Mouse (Mus musculus) left cerebral cortex, postnatal 25 days (tissue): ENCODE measurements around the gene Magi1. TPM values are rescaled to one million over a fixed set of nuclear protein-coding genes. Genes with fewer than 3 reads are reported as not detected.

Source experiments
- DNase-seq, 2 experiments: peaks; one replicate each; pipeline ENCODE4 v3.0.0; 2022; ENCODE audit warnings: low spot score in 2 of 2, mixed read lengths in 1 of 2
- intact Hi-C: fragments of 180-260 bp; cut with DNase I; formaldehyde crosslinking; loops from one replicate; pipeline ENCODE4 v1.15.1; 2025
- total RNA-seq, 2 experiments: library from RNA; stranded (reverse); gene quantifications; 2 replicates each; pipeline ENCODE4 v1.2.3; 2021

Gene Magi1
- 10 to 100 TPM; 86.5 to 88.3 TPM for total RNA-seq

- DNase-seq: peak; percentile 94 to 97
- intact Hi-C loops: loop anchor here (5.0 kb wide), 5 partner anchors 56 to 201 kb away; no protein-coding TSS in a partner anchor
Observed at GRCm38 (mm10) chr6:94283318-94284061, at the start of gene Magi1. Magi1 (minus strand) TSS chr6:94283917.

- intact Hi-C loops: no loop called here
Observed at GRCm38 (mm10) chr6:94327143-94327542, 43.4 kb upstream of the Magi1 start.

GRCm38 (mm10) chr6:94316886-94317285 lies 33.2 kb upstream of the Magi1 start:
- DNase-seq: no peak
- intact Hi-C loops: no loop called here

More at GRCm38 (mm10) chr6:94327143-94327542, 43.4 kb upstream of the Magi1 start:
- DNase-seq: no peak

- no peak for DNase-seq
- intact Hi-C loops: no loop called here
Observed at GRCm38 (mm10) chr6:94312285-94312684, 28.6 kb upstream of the Magi1 start.

GRCm38 (mm10) chr6:94308498-94308897 lies 24.8 kb upstream of the Magi1 start:
- DNase-seq: peak in 1 of 2 experiments; percentile 14
- intact Hi-C loops: no loop called here

DNA sequence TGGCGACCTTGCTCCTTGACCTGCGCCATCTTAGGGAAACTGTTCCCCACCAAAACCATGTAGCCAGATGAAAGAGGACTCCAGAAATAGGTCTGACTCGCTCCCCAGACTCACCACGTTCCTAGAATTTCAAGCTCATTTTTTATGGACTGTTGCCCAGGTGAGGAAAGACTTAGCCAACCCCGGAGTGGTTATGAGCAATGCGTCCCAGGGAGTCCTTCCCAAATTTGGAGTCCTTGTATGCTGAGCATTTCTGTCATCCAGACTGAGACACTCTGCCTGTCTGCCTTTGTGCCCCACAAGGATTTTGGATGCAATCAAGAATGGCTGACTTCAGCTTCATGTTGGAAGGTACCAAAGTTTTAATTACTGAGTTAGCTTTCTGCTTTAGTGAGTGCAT lies 19.8 kb upstream of the Magi1 start:
- intact Hi-C loops: no loop called here
- DNase-seq: peak in 1 of 2 experiments; percentile 14

GRCm38 (mm10) chr6:94301804-94302203 lies 18.1 kb upstream of the Magi1 start:
- intact Hi-C loops: no loop called here
- DNase-seq: no peak

DNA sequence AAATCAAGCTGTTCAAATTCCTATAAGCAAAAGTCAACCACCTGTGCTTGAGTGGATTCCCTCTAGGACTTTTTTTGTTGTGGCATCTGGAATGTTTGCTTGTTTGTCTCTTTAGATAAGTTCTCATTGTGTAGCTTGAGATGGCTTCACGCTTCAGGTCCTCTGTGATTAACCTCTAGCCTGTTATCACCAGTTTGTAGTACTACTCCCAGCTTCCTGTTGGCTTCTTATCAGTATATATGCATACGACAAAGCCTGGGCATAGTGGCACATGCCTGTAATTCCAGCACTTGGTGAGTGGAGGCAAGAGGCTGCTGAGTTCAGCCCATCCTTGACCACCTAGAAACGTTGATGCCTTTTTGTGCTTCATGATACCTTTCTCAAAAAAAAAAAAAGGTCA lies 16.8 kb upstream of the Magi1 start:
- no peak for DNase-seq
- intact Hi-C loops: no loop called here

- intact Hi-C loops: no loop called here
Observed at GRCm38 (mm10) chr6:94287387-94287786, 3.7 kb upstream of the Magi1 start.

GRCm38 (mm10) chr6:94286555-94286954 lies 2.8 kb upstream of the Magi1 start:
- intact Hi-C loops: no loop called here

More at GRCm38 (mm10) chr6:94287387-94287786, 3.7 kb upstream of the Magi1 start:
- DNase-seq: no peak

DNA sequence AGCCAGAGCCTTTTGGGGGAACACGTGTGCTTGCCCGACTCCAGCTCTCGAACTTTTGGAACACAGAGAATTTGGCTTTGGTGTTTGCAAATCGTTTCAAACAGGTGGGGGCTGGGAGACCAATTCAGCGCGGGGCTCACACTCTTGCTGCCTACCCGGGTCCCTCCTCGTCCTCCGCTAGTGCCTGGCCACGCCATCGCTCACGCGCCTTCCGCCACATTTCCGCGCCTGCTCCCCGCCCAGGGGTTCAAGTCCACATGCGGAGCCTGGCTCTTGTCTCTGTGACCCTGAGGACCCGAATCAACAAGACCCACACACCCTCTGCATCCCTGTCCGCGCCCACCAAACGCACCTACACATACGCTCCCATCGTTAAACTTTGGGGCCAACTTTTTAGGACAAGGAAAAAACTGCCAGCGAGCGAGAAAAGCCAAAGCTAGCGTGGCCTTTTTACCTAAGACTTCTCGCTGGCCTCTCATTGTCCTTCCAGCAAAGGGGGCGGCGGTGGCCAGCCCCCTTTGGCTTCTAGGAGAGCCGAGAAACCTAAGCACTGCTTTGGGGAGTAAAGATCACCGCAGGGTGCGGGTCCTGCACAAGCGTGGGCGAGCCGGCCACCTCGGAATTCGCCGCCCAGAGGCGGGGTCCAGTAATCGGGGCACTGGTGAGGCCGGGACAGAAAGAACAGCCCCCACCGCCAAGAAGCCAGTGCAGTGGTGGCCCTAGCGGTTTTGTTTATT lies 540 bp upstream of the Magi1 start:
- DNase-seq: no peak
- intact Hi-C loops: loop anchor here (5.0 kb wide), 5 partner anchors 57 to 202 kb away; no protein-coding TSS in a partner anchor

More at GRCm38 (mm10) chr6:94286555-94286954, 2.8 kb upstream of the Magi1 start:
- no peak for DNase-seq

DNA sequence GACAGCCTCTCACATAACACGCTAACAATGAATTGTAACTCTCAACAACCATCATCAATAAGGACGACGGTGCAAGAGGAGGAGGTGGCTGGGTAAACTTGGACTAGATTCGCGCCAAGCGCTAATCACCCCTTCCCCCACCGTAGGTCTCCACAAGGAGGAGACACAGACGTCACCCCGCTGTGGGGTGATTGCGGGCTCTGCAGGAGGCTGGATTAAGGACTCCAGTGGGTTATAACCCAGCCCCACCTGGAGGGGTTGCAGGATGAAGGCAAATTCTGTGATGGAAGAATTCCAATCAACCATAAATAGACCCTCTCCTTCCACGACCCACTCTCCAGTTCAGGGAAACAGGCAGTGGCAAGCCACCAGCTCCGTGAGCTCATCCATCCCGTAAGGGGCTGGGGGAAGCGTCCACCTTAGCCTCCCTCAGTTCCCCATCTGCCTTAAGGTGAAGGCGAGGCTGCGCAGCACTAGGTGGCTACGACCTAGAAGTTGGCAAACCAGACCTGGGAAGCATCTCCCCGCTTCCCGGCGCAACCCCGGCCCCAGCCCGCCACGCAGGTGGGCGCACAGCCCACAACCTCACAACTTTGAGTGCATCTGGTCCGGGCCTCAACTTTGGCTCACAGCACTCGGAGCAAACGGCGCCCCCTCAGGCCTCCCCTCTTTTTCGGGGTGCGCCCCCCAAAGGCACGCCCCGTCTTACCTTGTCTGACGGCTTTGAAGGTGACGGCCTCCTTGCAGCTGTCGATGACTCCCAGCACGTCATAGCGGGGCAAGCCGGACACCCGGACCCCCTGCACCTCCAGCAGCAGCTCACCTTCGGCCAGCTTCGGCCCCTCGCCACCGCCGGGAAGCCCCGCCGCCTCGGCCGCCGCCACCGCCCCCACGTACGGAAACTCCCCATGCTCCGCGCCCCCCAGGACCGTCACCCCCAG lies 1.1 kb downstream of the Magi1 start:
- intact Hi-C loops: loop anchor here (5.0 kb wide), 5 partner anchors 55 to 200 kb away; no protein-coding TSS in a partner anchor
- DNase-seq: peak in 1 of 2 experiments; percentile 35

GRCm38 (mm10) chr6:94281606-94282280 lies 2.0 kb downstream of the Magi1 start:
- intact Hi-C loops: loop anchor here (5.0 kb wide), 5 partner anchors 54 to 199 kb away; no protein-coding TSS in a partner anchor
- peak; percentile 36 to 84 for DNase-seq

- no peak for DNase-seq
- intact Hi-C loops: no loop called here
Observed at GRCm38 (mm10) chr6:94273941-94274340, 9.8 kb downstream of the Magi1 start.

- DNase-seq: no peak
- intact Hi-C loops: no loop called here
Observed at GRCm38 (mm10) chr6:94270001-94270400, 13.7 kb downstream of the Magi1 start.

DNA sequence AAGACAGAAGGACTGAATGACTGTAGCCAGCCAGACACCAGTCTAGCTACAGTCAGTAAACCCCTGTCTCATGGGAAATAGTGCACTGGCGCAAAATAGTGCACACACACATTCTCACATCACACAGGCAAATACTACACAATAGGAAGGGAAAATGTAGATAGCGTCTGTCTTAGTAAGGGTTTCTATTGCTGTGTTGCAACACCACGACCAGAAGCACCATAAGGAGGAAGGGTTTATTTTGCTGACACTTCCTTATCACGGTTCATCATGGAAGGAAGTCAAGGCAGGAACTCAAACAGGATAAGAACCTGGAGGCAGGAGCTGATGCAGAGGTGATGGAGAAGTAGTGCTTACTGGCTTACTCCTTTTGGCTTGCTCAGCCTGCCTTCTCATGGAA lies 14.5 kb downstream of the Magi1 start:
- DNase-seq: no peak
- intact Hi-C loops: no loop called here

- intact Hi-C loops: no loop called here
- DNase-seq: no peak
Observed at GRCm38 (mm10) chr6:94265244-94265935, 18.3 kb downstream of the Magi1 start.

- no peak for DNase-seq
- intact Hi-C loops: no loop called here
Observed at GRCm38 (mm10) chr6:94264183-94264941, 19.4 kb downstream of the Magi1 start.
